Mouse (Mus musculus) lung, adult 2 months (tissue): Measurements from ENCODE around the gene Pip4k2b.

Experiments used
- CTCF ChIP-seq: fragments of 200-500 bp; IDR thresholded peaks from 2 replicates; pipeline ENCODE4 v1.5.1; 2011; ENCODE audit warnings: mild to moderate bottlenecking, low read length, control low read depth; ENCODE audit not compliant: insufficient read depth
- POLR2A ChIP-seq: fragments of 200-500 bp; IDR thresholded peaks from 2 replicates; pipeline ENCODE4 v1.6.1; 2011; ENCODE audit warnings: low read depth, mild to moderate bottlenecking, control low read depth, low read length, borderline replicate concordance; ENCODE audit errors: extremely low read depth

DNA sequence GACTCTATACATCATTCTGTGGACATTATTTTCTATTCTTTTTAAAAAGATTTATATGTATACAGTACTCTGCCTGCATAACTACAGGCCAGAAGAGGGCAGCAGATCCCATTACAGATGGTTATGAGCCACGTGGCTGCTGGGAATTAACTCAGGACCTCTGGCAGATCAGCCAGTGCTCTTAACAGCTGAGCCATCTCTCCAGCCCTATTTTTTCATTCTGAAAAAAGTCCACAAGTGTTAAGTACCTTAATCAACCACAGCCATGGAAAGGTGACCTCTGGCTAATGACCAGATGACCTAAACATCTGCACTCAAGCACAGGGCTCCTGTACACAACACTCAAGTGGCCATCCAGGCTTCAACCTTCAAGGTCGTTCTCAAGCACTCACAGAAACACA lies 32.6 kb upstream of the Pip4k2b start:
- no peak for TF ChIP-seq CTCF
- TF ChIP-seq POLR2A = no peak
